Mouse (Mus musculus) intestine, embryonic 15.5 days (tissue): ENCODE results near the gene Sspo. TPM values are rescaled to one million over a fixed set of nuclear protein-coding genes. Genes with fewer than 3 reads are reported as not detected.

ENCODE experiments used
- ATAC-seq: fragments of 200-750 bp; cut with Nextera tagmentation; 2 replicates; pipeline ENCODE4 v1.8.0; 2017; ENCODE audit warnings: moderate TSS enrichment, moderate library complexity
- H3K27ac ChIP-seq: fragments of 300-500 bp; sonication (generic); 2 replicates; pipeline ENCODE4 v1.5.1; 2015; ENCODE audit warnings: mild to moderate bottlenecking, inconsistent platforms
- H3K27me3 ChIP-seq: fragments of 300-500 bp; sonication (generic); replicated peaks from 2 replicates; pipeline ENCODE4 v1.6.1; 2015; ENCODE audit warnings: inconsistent platforms
- H3K36me3 ChIP-seq: fragments of 300-500 bp; sonication (generic); 2 replicates; pipeline ENCODE4 v1.6.1; 2015; ENCODE audit warnings: inconsistent platforms
- H3K4me1 ChIP-seq: fragments of 300-500 bp; sonication (generic); replicated peaks from 2 replicates; pipeline ENCODE4 v1.6.1; 2015; ENCODE audit warnings: inconsistent platforms
- H3K4me2 ChIP-seq: fragments of 300-500 bp; sonication (generic); replicated peaks from 2 replicates; pipeline ENCODE4 v1.6.1; 2015; ENCODE audit warnings: mild to moderate bottlenecking, inconsistent platforms
- H3K4me3 ChIP-seq: fragments of 300-500 bp; sonication (generic); replicated peaks from 2 replicates; pipeline ENCODE4 v1.5.1; 2015; ENCODE audit warnings: inconsistent platforms
- H3K9ac ChIP-seq: fragments of 300-500 bp; sonication (generic); 2 replicates; pipeline ENCODE4 v1.6.1; 2015; ENCODE audit warnings: inconsistent platforms
- H3K9me3 ChIP-seq: fragments of 300-500 bp; sonication (generic); 2 replicates; pipeline ENCODE4 v1.6.1; 2016; ENCODE audit warnings: inconsistent platforms
- WGBS: fragments of 180-500 bp; shearing (Covaris S2); methylation state at CpG from one replicate; pipeline ENCODE4 v1.1.7; 2015; 5-methylcytosine and 5-hydroxymethylcytosine counted together
- polyA plus RNA-seq: library from polyadenylated mRNA; unstranded; fragments of >200 nt; fragmentation: Nextera tagmentation; extraction: Ambion mirVana; gene quantifications from 2 replicates; pipeline ENCODE4 v1.2.1, GENCODE M21; 2015

Gene Sspo
- polyA plus RNA-seq, 1 experiment from 2014 or later = 0.54 TPM

DNA sequence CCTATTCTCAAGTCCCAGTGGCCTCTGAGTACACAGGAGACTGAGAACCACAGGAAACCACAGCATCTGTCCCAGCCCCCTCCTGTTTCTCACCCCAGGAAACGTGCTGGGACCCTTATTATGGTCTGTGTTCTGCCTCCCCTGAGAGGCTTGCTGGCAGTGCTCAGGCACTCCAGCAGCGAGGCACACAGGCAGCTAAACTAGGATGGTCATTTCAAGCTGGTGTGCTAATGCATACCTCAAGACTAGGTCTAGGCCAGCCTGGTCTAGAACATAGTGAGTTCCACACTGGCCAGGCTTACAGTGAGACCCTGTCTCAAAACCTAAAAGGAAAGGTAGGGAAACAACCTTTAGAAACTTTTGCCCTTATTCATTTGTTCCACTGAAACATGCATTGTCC lies 27.4 kb upstream of the Sspo start:
- no peak overlapping the region for H3K9ac ChIP-seq
- no peak overlapping the region for H3K27ac ChIP-seq
- 11% methylated on average over 2 of the region's 2 CpGs for WGBS
- no peak overlapping the region for H3K4me2 ChIP-seq
- no peak for ATAC-seq
- H3K9me3 ChIP-seq = no peaks in the 10 kb centered on the region
- peaks cover 3% of the 10 kb centered on the region; the same call in 1 of the 2 replicates for H3K36me3 ChIP-seq
- H3K4me1 ChIP-seq = no peaks in the 10 kb centered on the region
- H3K4me3 ChIP-seq = no peak overlapping the region
- no peaks in the 10 kb centered on the region for H3K27me3 ChIP-seq

DNA sequence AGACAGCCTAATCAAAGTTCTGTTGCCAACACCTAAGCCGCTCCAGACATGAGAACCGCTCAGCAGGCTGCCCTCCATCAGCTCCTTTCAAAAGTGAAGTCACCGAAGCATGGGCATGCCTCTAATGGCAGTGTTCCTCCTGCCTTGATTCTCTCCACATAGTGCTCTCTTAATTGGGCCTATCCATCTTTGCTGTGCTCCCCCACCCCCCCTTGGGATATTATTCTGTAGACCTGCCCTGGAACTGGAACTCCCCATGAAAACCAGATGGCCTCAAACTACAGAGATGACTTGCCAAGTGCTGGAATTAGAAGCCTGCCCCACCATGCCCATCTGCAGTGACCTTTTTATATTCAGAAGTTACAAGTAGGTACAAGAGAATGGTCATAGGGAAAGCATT lies 24.7 kb upstream of the Sspo start:
- Histone ChIP-seq H3K4me3 (no peak overlapping the region), H3K27ac (no peak overlapping the region), H3K27me3 (no peaks in the 10 kb centered on the region), H3K4me2 (no peak overlapping the region), H3K4me1 (no peaks in the 10 kb centered on the region), H3K36me3 (no peaks in the 10 kb centered on the region), H3K9ac (no peak overlapping the region), H3K9me3 (no peaks in the 10 kb centered on the region)
- 88% methylated on average over 3 of the region's 3 CpGs for WGBS
- no peak for ATAC-seq

DNA sequence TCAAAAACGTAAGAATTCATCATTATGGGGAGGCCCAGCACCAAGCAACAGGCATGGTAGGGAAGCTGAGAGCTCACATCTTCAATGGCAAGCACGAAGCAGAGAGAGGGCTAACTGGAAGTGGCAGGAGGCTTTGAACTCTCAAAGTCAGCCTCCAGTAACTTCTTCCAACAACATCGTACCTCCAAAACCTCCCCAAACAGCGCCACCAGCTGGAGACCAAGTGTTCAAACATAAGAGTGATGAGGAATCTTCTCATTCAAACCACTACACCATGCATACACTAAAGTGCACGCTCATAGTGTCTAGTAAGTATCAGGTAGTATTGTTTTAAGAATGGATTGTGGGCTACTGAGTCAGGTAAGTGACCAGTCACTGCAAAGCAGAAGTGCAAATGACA lies 24.0 kb upstream of the Sspo start:
- no peaks in the 10 kb centered on the region for H3K4me1 ChIP-seq
- H3K9me3 ChIP-seq = no peaks in the 10 kb centered on the region
- H3K27ac ChIP-seq = no peak overlapping the region
- H3K9ac ChIP-seq = no peak overlapping the region
- WGBS = 61% methylated on average over 5 of the region's 5 CpGs
- no peaks in the 10 kb centered on the region for H3K36me3 ChIP-seq
- ATAC-seq = no peak
- H3K4me3 ChIP-seq = no peak overlapping the region
- H3K4me2 ChIP-seq = no peak overlapping the region
- no peaks in the 10 kb centered on the region for H3K27me3 ChIP-seq

DNA sequence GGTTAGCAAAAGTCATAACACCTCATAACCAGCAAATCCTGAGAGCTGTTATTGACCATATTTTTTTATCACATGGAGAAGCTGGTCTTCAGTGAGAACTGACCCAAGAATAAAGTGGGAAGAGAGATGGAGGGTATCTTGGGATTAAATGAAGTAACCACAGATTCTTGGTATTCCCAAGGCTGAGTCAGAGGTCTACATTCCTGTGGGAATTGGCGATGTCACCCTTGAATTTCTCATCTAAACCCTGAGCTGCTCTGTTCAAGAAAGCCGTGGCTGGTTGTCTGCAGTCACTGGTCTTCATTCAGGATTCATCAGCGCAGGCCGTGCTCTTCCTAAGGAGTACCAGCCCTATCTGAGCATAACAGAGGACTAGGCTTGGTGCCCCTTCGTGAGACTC lies 21.1 kb upstream of the Sspo start:
- ATAC-seq = no peak
- WGBS = 77% methylated on average over 5 of the region's 5 CpGs
- H3K9me3 ChIP-seq = no peaks in the 10 kb centered on the region

DNA sequence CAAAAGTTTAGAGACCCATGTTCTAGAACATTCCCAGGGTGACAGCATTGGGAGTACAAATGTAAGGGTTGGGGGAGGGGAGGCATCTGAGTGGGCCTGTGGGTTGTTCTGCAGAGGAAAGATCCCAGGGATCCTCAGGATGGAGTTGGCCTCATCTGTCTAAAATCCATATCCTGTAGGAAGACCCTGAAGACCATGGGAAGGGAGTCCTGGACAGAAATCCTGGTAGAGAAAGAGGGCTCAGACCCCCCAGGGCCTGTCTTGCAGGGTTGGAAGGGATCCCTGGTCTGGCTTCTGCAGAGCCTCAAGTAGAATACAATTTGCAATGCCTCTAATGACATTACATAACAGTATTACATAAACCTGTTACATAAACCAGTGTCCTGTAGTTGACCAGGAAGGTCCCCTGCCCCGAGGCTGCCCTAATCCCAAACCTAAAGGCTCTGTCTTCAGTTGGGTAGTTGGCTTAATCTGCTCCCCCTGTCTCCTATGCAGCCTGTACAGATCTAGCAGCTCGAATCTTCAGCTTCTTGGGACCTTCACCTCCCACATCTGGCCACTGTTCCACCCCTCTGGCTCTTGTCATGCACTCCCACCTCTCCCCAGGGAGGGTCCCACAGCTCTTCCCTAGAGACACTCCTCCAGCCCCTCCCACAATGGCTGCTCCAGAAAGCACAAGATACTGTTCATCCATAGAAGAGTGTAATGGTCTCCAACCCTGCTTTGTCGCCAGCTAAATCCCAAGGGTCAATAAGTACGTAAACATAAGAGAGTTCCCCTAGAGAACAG lies 19.1 kb upstream of the Sspo start:
- Histone ChIP-seq H3K36me3 (no peaks in the 10 kb centered on the region), H3K9me3 (no peaks in the 10 kb centered on the region), H3K27ac (no peak overlapping the region), H3K4me3 (no peak overlapping the region), H3K4me2 (no peak overlapping the region), H3K9ac (no peak overlapping the region), H3K4me1 (peaks cover 12% of the 10 kb centered on the region; the same call in 1 of the 2 replicates), H3K27me3 (no peaks in the 10 kb centered on the region)
- no peak for ATAC-seq
- WGBS = 50% methylated on average over 4 of the region's 4 CpGs

More for the DNA sequence above, 21.1 kb upstream of the Sspo start:
- H3K36me3 ChIP-seq = no peaks in the 10 kb centered on the region
- H3K4me1 ChIP-seq = no peaks in the 10 kb centered on the region
- H3K27ac ChIP-seq = no peak overlapping the region
- H3K27me3 ChIP-seq = no peaks in the 10 kb centered on the region
- H3K4me2 ChIP-seq = no peak overlapping the region
- H3K4me3 ChIP-seq = no peak overlapping the region
- H3K9ac ChIP-seq = no peak overlapping the region

DNA sequence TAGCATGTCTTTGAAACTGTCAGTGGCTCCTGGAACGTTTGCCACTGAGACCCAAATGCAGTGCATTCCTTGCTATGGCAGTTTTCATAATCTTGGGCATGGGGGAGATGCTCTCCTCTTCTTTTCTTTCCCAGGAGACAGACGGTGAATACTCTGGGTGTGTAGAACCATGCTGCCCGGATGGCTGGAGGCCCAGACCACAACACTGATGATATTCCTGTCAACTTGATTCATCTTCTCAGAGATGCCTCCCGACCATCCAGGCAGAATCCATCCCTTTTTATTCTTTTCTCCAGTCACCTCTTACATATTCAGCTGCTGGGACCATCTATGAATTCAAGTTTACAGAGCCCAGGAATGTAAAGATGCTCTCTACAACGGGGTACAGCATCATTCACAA lies 17.3 kb upstream of the Sspo start:
- H3K27ac ChIP-seq = no peak overlapping the region

DNA sequence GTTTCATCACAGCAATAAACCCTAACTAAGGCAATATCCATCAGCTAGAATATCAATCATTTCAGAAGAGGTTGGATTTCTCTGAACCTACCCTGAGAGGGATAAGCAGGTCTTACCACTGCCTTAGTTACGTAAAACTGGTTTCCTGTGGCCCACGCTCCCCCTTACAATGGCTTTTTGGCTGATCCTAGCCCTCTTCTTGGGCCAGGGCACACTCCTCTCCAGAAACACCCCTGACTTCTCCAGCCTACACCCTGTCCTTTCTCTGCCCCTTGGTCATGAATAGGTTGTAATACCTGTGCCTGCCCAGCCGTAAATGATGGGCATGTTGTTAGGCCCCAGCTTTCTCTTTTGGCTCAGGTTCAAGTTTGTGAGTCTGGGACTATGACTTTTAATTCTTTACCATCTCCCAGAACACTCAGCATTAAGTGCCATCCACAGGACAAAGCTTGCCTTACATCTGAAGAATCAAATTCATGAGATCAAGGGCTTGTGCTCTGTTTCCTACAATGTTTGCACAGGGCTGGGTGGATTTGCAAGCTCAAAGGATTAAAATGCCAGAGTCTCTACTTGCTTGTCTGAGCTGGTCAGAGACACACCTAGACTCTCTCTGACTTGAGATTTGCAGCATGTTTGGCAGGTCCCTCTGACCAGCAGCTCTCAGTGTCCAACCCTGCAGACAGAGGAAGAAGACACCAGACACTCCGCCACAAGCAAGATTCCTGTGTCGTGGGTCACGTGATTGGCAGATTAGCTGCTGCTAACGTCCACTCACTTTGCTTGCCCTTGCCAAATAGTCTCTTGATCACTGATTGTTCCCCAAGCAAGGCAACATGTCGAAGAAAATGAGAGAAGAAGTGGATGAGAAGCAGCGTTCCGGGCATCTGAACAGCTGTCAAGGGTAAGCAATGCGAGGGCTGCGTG lies 14.9 kb upstream of the Sspo start:
- H3K27ac ChIP-seq = no peak overlapping the region
- no peak overlapping the region for H3K4me2 ChIP-seq
- 30% methylated on average over 12 of the region's 12 CpGs for WGBS
- peaks cover 13% of the 10 kb centered on the region for H3K36me3 ChIP-seq
- H3K4me3 ChIP-seq = no peak overlapping the region
- peaks cover 15% of the 10 kb centered on the region for H3K4me1 ChIP-seq
- no peaks in the 10 kb centered on the region for H3K27me3 ChIP-seq
- H3K9me3 ChIP-seq = no peaks in the 10 kb centered on the region
- no peak overlapping the region for H3K9ac ChIP-seq
- ATAC-seq = peak; percentile 29

More for the DNA sequence above, 17.3 kb upstream of the Sspo start:
- Histone ChIP-seq H3K36me3 (no peaks in the 10 kb centered on the region), H3K4me3 (no peak overlapping the region), H3K9ac (no peak overlapping the region), H3K9me3 (no peaks in the 10 kb centered on the region), H3K4me1 (peaks cover 12% of the 10 kb centered on the region; the same call in 1 of the 2 replicates), H3K4me2 (no peak overlapping the region), H3K27me3 (no peaks in the 10 kb centered on the region)
- ATAC-seq = no peak
- 66% methylated on average over 5 of the region's 5 CpGs for WGBS

DNA sequence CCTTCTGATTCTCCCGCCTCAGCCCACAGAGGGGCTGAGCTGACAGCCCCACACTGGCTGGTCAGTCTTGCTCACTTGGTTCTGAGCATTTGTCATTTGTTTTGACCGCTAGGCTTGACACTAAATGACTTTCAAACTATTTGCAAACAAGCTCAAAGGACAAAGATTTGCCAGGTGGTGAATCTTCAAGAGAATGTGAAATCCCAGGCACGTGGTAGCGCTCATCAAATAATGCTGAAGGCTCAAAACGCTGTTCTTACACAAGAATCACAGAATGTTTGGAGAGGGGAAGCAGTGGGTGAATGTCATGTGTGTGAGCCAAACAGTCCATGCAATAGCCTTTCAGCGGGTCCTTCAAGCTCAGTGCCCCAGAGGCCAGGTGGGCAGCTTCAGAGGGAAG lies 13.4 kb upstream of the Sspo start:
- Histone ChIP-seq H3K27me3 (no peaks in the 10 kb centered on the region), H3K9me3 (no peaks in the 10 kb centered on the region), H3K36me3 (peaks cover 25% of the 10 kb centered on the region), H3K4me2 (no peak overlapping the region), H3K4me3 (no peak overlapping the region), H3K9ac (no peak overlapping the region), H3K27ac (no peak overlapping the region), H3K4me1 (peaks cover 16% of the 10 kb centered on the region)
- 53% methylated on average over 6 of the region's 6 CpGs for WGBS
- ATAC-seq = no peak

DNA sequence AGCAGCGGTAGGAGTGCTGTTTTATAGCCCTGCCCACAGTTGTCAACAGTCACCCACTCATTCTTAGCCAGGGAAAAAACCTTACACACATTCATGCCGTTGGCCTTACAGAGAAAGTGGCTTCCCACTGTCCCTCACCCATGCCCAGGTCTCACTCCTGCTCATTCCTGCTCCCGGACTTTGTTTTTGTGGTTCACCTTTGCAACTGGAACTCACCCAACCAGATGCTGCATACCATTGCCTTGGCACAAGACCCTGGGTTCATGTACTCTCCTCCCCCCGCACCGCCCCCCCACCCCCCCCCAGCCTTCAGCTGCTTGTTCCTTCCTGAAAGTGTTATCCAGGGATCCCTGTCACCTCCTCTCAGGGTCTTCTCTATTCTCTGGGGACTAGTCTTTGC lies 12.9 kb upstream of the Sspo start:
- Histone ChIP-seq H3K36me3 (peaks cover 25% of the 10 kb centered on the region), H3K4me3 (no peak overlapping the region), H3K9me3 (no peaks in the 10 kb centered on the region), H3K9ac (no peak overlapping the region), H3K4me2 (no peak overlapping the region), H3K27me3 (no peaks in the 10 kb centered on the region), H3K4me1 (peaks cover 19% of the 10 kb centered on the region), H3K27ac (no peak overlapping the region)
- WGBS = 47% methylated on average over 5 of the region's 5 CpGs
- ATAC-seq = no peak

DNA sequence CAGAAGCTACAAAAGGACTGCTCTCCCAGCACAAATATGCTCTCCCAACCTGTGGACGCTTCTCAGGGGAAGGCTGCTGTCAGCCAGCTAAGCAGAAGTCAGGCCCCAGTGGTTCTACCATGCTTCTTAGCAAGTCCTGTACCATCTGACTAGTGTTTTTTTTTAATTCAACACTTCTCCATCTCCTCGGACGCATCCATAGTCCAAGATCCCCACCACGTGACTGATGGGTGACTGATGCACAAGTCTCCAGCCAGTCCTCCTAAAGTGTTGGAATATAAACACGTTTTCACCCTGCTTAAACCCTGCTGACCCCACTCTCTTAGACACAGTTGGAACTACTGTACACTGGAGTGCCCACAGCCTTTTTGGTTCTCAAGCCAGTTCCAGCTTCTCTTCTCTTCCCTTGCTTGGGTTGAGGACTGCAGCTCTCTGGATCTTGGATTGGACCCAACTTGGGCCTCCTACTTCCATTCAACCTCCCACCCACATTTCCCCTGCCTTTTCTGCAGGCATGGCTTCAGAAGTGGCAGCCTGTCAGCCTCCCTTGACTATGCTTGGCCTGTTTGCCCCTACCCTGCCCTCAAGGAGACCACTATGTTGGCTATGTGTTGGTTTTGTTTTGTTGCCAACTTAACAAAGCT lies 12.2 kb upstream of the Sspo start:
- no peak for ATAC-seq
- 64% methylated on average over 5 of the region's 5 CpGs for WGBS
- H3K4me1 ChIP-seq = peaks cover 22% of the 10 kb centered on the region

DNA sequence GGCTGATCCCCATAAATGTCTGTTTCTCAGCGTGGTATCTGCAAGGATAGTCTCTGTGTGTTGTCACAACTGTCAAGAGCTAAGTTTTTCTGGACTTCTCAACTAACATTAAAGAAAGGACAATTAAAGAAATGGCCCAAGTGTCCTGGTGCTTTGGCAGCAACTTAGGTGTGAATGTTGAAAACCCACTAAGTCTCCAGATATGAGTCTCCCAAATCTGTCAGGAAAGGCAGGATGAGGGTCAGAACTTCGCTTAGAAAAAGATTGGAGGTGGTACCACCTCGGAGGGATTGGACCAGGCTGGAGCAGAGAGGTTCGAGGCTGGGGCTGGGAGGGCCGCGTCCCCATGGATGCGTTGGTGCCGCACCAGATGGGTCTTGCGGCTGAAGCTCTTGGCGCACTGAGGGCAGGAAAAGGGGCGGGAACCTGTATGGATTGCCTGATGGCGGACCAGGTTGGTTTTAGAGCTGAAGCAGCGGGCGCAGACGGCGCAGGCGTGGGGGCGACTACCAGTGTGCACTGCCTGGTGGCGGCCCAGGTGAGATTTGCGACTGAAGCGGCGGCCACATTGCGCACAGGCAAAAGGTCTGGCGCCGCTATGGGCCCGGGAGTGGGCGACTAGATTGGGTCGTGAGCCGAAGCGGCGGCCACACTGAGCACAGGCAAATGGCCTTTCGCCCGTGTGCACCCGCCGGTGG lies 10.2 kb upstream of the Sspo start:
- Histone ChIP-seq H3K4me1 (peaks cover 23% of the 10 kb centered on the region), H3K4me3 (no peak overlapping the region), H3K27ac (no peak overlapping the region), H3K27me3 (no peaks in the 10 kb centered on the region), H3K4me2 (no peak overlapping the region), H3K9me3 (no peaks in the 10 kb centered on the region), H3K9ac (no peak overlapping the region), H3K36me3 (peaks cover 36% of the 10 kb centered on the region)
- no peak for ATAC-seq
- WGBS = 75% methylated on average over 35 of the region's 35 CpGs

More for the DNA sequence above, 12.2 kb upstream of the Sspo start:
- Histone ChIP-seq H3K4me3 (no peak overlapping the region), H3K36me3 (peaks cover 25% of the 10 kb centered on the region), H3K9me3 (no peaks in the 10 kb centered on the region), H3K27me3 (no peaks in the 10 kb centered on the region), H3K27ac (no peak overlapping the region), H3K4me2 (no peak overlapping the region), H3K9ac (no peak overlapping the region)
